Mouse (Mus musculus) adrenal gland, postnatal 4 days (tissue): Measurements from ENCODE around the gene Alkbh1. TPM values are rescaled to one million over a fixed set of nuclear protein-coding genes. Genes with fewer than 3 reads are reported as not detected.
A peak's percentile ranks its signal among the peaks of the same experiment; 100 is the strongest.

Experiments
- DNase-seq, 2 experiments: peaks; one replicate each; pipeline ENCODE4 v3.0.0; 2021 to 2022; ENCODE audit warnings: low spot score in 2 of 2, mixed read lengths in 2 of 2
- microRNA-seq: library from miRNA; unstranded; fragments of <30 nt; microRNA quantifications from one replicate; pipeline ENCODE4 v1.2.0, GENCODE M21; 2021
- total RNA-seq, 2 experiments: library from RNA; stranded (reverse); gene quantifications; 2 replicates each; pipeline ENCODE4 v1.2.3; 2021

Gene Alkbh1
- total RNA-seq, 2 experiments from 2014 or later = 30.2 to 33.2 TPM

GRCm38 (mm10) chr12:87387171-87388121 is 56.4 kb downstream of the Alkbh1 start:
- DNase-seq = no peak

DNA sequence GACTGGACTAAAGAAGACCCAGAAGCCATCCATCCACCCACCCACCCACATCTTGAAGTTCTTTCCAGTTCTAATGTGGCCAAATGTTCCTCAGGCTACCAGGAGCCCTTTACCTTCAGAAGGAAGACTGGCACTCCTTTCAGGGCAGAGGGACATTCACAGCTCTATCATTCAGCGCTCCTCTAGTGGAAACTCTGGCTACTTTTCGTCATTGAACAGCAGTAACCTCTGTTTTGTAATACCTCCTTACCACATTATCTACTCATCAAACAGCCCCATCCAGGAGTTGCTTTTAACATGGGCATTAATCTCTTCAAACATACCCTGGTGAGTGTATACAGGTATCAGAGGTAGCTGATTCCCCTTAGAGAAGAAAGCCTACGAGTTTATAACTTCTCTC is 58.8 kb downstream of the Alkbh1 start:
- DNase-seq = no peak

DNA sequence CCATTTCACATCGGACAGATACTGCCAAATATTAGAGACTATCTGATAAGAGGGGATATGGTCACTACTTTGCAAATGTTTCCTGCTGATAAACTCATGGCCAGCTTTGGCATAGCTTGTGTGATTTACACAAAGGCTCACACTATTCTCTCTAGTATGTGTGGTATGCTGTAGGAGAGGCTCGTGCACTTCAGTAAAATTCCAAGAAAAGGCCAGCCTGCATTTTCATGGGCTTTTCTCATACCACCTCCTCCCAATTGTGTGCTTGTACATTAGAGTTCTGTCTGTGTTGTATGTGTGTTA is 62.5 kb downstream of the Alkbh1 start:
- no peak for DNase-seq

- DNase-seq = no peak
These were observed 63.0 kb downstream of the Alkbh1 start for GRCm38 (mm10) chr12:87380586-87381379.

- no peak for DNase-seq
These were observed 64.3 kb downstream of the Alkbh1 start for GRCm38 (mm10) chr12:87379496-87379895.

Small RNA genes lying within 50 kb of the gene (microRNA-seq; reads per million reads assigned to microRNA genes)
- 109 reads per million, percentile 47 among the genes with 10 or more reads in this experiment for gene Mir3068

Other genes starting within 250 kb of the Alkbh1 start
- gene Samd15, start 244.3 kb downstream of the Alkbh1 start, total RNA-seq = 1 to 10 TPM; 3.0 to 3.2 TPM
- 10 to 100 TPM; 25.3 to 28.1 TPM for gene Tmed8, start 243.6 kb downstream of the Alkbh1 start, total RNA-seq
- gene Noxred1, start 205.3 kb downstream of the Alkbh1 start, total RNA-seq = under 1 TPM; 0.17 to 0.51 TPM
- 10 to 100 TPM; 42.8 to 45.6 TPM for gene Vipas39, start 177.8 kb downstream of the Alkbh1 start, total RNA-seq
- 100 to 1,000 TPM; 119 to 129 TPM for gene Ahsa1, start 177.5 kb downstream of the Alkbh1 start, total RNA-seq
- gene Ism2, start 144.3 kb downstream of the Alkbh1 start, total RNA-seq = under 1 TPM; 0.56 to 0.62 TPM
- gene Sptlc2, start 55.7 kb downstream of the Alkbh1 start, total RNA-seq = 100 to 1,000 TPM; 183 to 197 TPM
- gene Slirp, start 121 bp downstream of the Alkbh1 start, total RNA-seq = 100 to 1,000 TPM; 158 to 179 TPM
- gene Snw1, start 28.3 kb upstream of the Alkbh1 start, total RNA-seq = 10 to 100 TPM; 80.2 to 84.5 TPM
- gene Gm5788, start 50.7 kb upstream of the Alkbh1 start, total RNA-seq = not detected
- not detected for gene Gm8300, start 70.3 kb upstream of the Alkbh1 start, total RNA-seq
- gene Oog1, start 158.7 kb upstream of the Alkbh1 start, total RNA-seq = not detected
- gene Gm4027, start 174.9 kb upstream of the Alkbh1 start, total RNA-seq = not detected
- not detected for gene Gm16381, start 200.6 kb upstream of the Alkbh1 start, total RNA-seq